Mouse (Mus musculus): ENCODE measurements around the gene Hnrnpa1. TPM values are rescaled to one million over a fixed set of nuclear protein-coding genes. Genes with fewer than 3 reads are reported as not detected.

Hnrnpa1 gene
- polyA plus RNA-seq, 1 experiment, result 56.4 TPM

- H3K27me3 ChIP-seq (replicated peaks), result no peaks in the 10 kb centered on the region
- peaks cover 34% of the 10 kb centered on the region for H3K36me3 ChIP-seq (replicated peaks; ENCODE audit: low read length)
- no peak for TF ChIP-seq FLI1 (IDR thresholded peaks at IDR 0.05; ENCODE audit: low read length)
- no peak for TF ChIP-seq GATA1 (IDR thresholded peaks at IDR 0.05; ENCODE audit: borderline replicate concordance, low read length)
- H3K9me3 ChIP-seq, result no peaks in the 10 kb centered on the region
- peaks cover 27% of the 10 kb centered on the region for H3K4me1 ChIP-seq
- peak overlapping the region; percentile 88 for H3K4me3 ChIP-seq (replicated peaks)
Observed at GRCm38 (mm10) chr15:103214971-103215907, 25.0 kb upstream of the Hnrnpa1 start.

- Histone ChIP-seq H3K27me3 (replicated peaks) (no peaks in the 10 kb centered on the region), H3K4me1 (peaks cover 33% of the 10 kb centered on the region), H3K4me3 (replicated peaks) (peak overlapping the region; percentile 28), H3K9me3 (no peaks in the 10 kb centered on the region), H3K36me3 (replicated peaks; ENCODE audit: low read length) (peaks cover 33% of the 10 kb centered on the region)
- TF ChIP-seq FLI1 (IDR thresholded peaks at IDR 0.05; ENCODE audit: low read length) (no peak), GATA1 (IDR thresholded peaks at IDR 0.05; ENCODE audit: borderline replicate concordance, low read length) (no peak)
Observed at GRCm38 (mm10) chr15:103216052-103216451, 24.2 kb upstream of the Hnrnpa1 start.

- no peaks in the 10 kb centered on the region for H3K9me3 ChIP-seq
- H3K27me3 ChIP-seq (replicated peaks), result no peaks in the 10 kb centered on the region
Observed at GRCm38 (mm10) chr15:103220785-103221184, 19.4 kb upstream of the Hnrnpa1 start.

GRCm38 (mm10) chr15:103221386-103221785 lies 18.8 kb upstream of the Hnrnpa1 start:
- Histone ChIP-seq H3K27me3 (replicated peaks) (no peaks in the 10 kb centered on the region), H3K4me1 (peaks cover 41% of the 10 kb centered on the region), H3K36me3 (replicated peaks; ENCODE audit: low read length) (peaks cover 14% of the 10 kb centered on the region), H3K4me3 (replicated peaks) (no peak overlapping the region), H3K9me3 (no peaks in the 10 kb centered on the region)
- TF ChIP-seq FLI1 (IDR thresholded peaks at IDR 0.05; ENCODE audit: low read length) (no peak), GATA1 (IDR thresholded peaks at IDR 0.05; ENCODE audit: borderline replicate concordance, low read length) (no peak)

More at GRCm38 (mm10) chr15:103220785-103221184, 19.4 kb upstream of the Hnrnpa1 start:
- TF ChIP-seq GATA1 (IDR thresholded peaks at IDR 0.05; ENCODE audit: borderline replicate concordance, low read length) (no peak), FLI1 (IDR thresholded peaks at IDR 0.05; ENCODE audit: low read length) (no peak)
- Histone ChIP-seq H3K4me3 (replicated peaks) (no peak overlapping the region), H3K36me3 (replicated peaks; ENCODE audit: low read length) (peaks cover 14% of the 10 kb centered on the region), H3K4me1 (peaks cover 46% of the 10 kb centered on the region)

GRCm38 (mm10) chr15:103224161-103224560 lies 16.1 kb upstream of the Hnrnpa1 start:
- peaks cover 17% of the 10 kb centered on the region for H3K36me3 ChIP-seq (replicated peaks; ENCODE audit: low read length)
- no peak overlapping the region for H3K4me3 ChIP-seq (replicated peaks)
- peaks cover 41% of the 10 kb centered on the region for H3K4me1 ChIP-seq
- H3K9me3 ChIP-seq, result no peaks in the 10 kb centered on the region
- TF ChIP-seq FLI1 (IDR thresholded peaks at IDR 0.05; ENCODE audit: low read length) (no peak), GATA1 (IDR thresholded peaks at IDR 0.05; ENCODE audit: borderline replicate concordance, low read length) (no peak)
- no peaks in the 10 kb centered on the region for H3K27me3 ChIP-seq (replicated peaks)

DNA sequence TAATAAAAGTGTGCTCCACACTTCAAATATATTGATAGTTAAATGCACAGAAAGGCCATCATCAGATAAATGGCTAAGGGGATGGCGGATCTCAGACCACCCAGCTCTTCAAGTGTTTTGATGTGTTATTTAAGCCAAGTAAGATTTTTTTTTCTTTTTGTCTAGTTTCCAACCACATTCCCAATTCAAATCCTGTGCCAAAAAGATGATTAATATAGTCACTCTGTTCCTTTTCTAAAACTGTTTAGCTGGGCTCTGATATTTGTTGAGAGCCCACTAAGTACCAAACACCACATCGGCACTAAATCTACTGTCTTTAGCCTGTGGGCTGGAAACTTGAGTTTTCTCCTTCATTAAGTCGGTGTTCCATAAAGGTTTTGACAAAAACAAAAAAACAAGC lies 13.2 kb upstream of the Hnrnpa1 start:
- Histone ChIP-seq H3K4me3 (replicated peaks) (no peak overlapping the region), H3K27me3 (replicated peaks) (no peaks in the 10 kb centered on the region), H3K4me1 (peaks cover 36% of the 10 kb centered on the region), H3K36me3 (replicated peaks; ENCODE audit: low read length) (peaks cover 12% of the 10 kb centered on the region), H3K9me3 (no peaks in the 10 kb centered on the region)
- TF ChIP-seq GATA1 (IDR thresholded peaks at IDR 0.05; ENCODE audit: borderline replicate concordance, low read length) (no peak), FLI1 (IDR thresholded peaks at IDR 0.05; ENCODE audit: low read length) (no peak)

- no peaks in the 10 kb centered on the region for H3K9me3 ChIP-seq
- no peaks in the 10 kb centered on the region for H3K27me3 ChIP-seq (replicated peaks)
- TF ChIP-seq FLI1 (IDR thresholded peaks at IDR 0.05; ENCODE audit: low read length) (no peak), GATA1 (IDR thresholded peaks at IDR 0.05; ENCODE audit: borderline replicate concordance, low read length) (no peak)
- H3K36me3 ChIP-seq (replicated peaks; ENCODE audit: low read length), result peaks cover 13% of the 10 kb centered on the region
- H3K4me1 ChIP-seq, result peaks cover 40% of the 10 kb centered on the region
- H3K4me3 ChIP-seq (replicated peaks), result no peak overlapping the region
Observed at GRCm38 (mm10) chr15:103227572-103227971, 12.7 kb upstream of the Hnrnpa1 start.

DNA sequence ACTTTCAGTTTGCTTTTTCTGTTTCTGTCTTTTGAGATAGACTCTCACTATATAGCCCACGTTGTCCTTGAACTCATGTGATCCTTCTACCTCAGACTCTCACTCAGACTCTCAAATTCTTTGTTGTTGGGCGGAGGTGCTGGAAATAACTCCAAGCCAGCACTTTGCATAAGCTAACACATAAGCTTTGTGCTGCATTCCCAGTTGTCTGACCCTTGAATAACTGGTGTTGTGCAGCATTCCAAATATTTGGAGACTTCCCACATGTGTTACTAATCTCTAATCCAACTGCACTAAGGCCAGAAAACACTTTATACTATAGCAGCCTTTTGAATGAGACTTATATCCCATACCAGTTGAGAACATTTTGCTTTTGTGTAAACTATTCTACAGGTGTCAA lies 11.3 kb upstream of the Hnrnpa1 start:
- no peak for TF ChIP-seq GATA1 (IDR thresholded peaks at IDR 0.05; ENCODE audit: borderline replicate concordance, low read length)
- TF ChIP-seq FLI1 (IDR thresholded peaks at IDR 0.05; ENCODE audit: low read length), result no peak
- Histone ChIP-seq H3K36me3 (replicated peaks; ENCODE audit: low read length) (peaks cover 17% of the 10 kb centered on the region), H3K27me3 (replicated peaks) (no peaks in the 10 kb centered on the region), H3K9me3 (no peaks in the 10 kb centered on the region), H3K4me3 (replicated peaks) (no peak overlapping the region), H3K4me1 (peaks cover 35% of the 10 kb centered on the region; the same call in 1 of the 2 replicates)

DNA sequence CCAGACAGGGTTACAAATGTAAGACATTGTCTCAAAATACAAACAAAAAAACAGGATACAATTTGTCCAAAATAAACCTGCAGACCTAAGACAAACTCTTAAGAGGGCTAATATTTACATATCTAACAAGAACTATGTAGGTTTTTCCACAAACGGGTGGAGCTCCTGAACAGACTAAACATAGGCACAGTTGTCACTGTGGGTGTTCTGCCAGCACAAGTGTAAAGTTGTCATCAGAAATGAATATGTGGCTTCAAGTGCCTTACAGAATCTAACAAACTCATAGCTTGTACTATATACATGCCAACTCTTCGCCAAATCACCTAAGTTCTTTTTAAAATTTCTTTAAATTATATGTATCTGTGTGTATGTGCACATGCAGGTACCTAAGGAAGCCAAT lies 7.1 kb upstream of the Hnrnpa1 start:
- Histone ChIP-seq H3K9me3 (no peaks in the 10 kb centered on the region), H3K36me3 (replicated peaks; ENCODE audit: low read length) (peaks cover 24% of the 10 kb centered on the region), H3K4me3 (replicated peaks) (no peak overlapping the region), H3K4me1 (peaks cover 44% of the 10 kb centered on the region), H3K27me3 (replicated peaks) (no peaks in the 10 kb centered on the region)
- TF ChIP-seq FLI1 (IDR thresholded peaks at IDR 0.05; ENCODE audit: low read length) (no peak), GATA1 (IDR thresholded peaks at IDR 0.05; ENCODE audit: borderline replicate concordance, low read length) (no peak)

DNA sequence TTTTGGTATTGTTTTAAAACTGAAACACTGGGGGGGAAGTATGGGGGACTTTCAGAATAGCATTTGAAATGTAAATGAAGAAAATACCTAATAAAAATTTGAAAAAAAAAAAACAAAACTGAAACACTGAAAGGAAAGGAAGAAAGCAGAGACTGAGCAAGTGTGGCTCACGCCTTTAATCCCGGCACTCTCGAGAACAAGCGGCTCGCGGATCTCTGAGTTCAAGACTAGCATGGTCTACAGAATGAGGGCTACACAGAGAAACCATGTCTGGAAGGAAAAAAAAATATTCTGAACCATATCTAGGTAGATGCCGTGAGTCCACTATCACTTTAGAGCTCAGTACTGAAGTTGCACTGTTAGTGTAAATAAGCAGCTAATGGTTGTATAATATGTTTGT lies 2.9 kb upstream of the Hnrnpa1 start:
- no peak for TF ChIP-seq GATA1 (IDR thresholded peaks at IDR 0.05; ENCODE audit: borderline replicate concordance, low read length)
- TF ChIP-seq FLI1 (IDR thresholded peaks at IDR 0.05; ENCODE audit: low read length), result no peak
- peak overlapping the region; percentile 69 for H3K4me3 ChIP-seq (replicated peaks)
- H3K9me3 ChIP-seq, result no peaks in the 10 kb centered on the region
- no peaks in the 10 kb centered on the region for H3K27me3 ChIP-seq (replicated peaks)
- peaks cover 36% of the 10 kb centered on the region for H3K36me3 ChIP-seq (replicated peaks; ENCODE audit: low read length)
- H3K4me1 ChIP-seq, result peaks cover 34% of the 10 kb centered on the region
